Mouse (Mus musculus) lung, postnatal 0 days (tissue): Measurements from ENCODE around the gene Mta1.

Experiments
- CTCF ChIP-seq: IDR thresholded peaks from 2 replicates; pipeline ENCODE4 v1.5.1; 2016; ENCODE audit warnings: antibody characterized with exemption, mild to moderate bottlenecking
- EP300 ChIP-seq: IDR thresholded peaks from 2 replicates; pipeline ENCODE4 v1.6.1; 2016; ENCODE audit warnings: antibody characterized with exemption, mild to moderate bottlenecking, control low read depth

DNA sequence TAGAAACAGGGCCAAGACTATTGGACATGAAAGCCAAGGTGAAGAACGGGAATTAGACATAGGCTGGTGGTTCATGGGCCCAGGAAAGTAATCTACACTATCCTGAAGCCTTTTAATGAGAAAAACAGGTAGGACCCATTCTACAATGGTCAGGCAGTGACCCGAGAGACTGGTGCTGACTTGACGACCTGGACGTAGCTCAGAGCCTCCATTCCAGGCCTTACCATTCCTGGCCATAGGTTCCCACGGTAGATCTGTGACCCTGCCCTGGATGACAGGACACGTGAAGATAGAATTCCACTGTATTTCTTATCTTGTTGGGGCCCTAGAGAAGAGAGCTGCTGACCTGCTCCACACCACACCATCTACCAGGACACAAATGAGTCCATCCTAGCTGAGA lies 40.2 kb downstream of the Mta1 start:
- TF ChIP-seq EP300 (no peak), CTCF (no peak)
